Mouse (Mus musculus) heart, postnatal 10 days (tissue): ENCODE results near the gene Olfr1214. TPM values are rescaled to one million over a fixed set of nuclear protein-coding genes. Genes with fewer than 3 reads are reported as not detected.
"Not testable (repeated sequence)": the region's sequence is repeated elsewhere in the genome, so short reads cannot be mapped to it uniquely, and the experiment has no call there.

ENCODE experiments used
- DNase-seq, 2 experiments: peaks; one replicate each; pipeline ENCODE4 v3.0.0; 2021
- intact Hi-C: fragments of 180-260 bp; cut with DNase I; formaldehyde crosslinking; loops from one replicate; pipeline ENCODE4 v1.15.1; 2025
- total RNA-seq, 2 experiments: library from RNA; stranded (reverse); gene quantifications; 2 replicates each; pipeline ENCODE4 v1.2.3; 2021

Olfr1214 gene
- total RNA-seq, result not detected

GRCm38 (mm10) chr2:88992553-88992952 lies at the start of gene Olfr1214:
Olfr1214 (minus strand) TSS chr2:88992653.
- no peak for DNase-seq
- intact Hi-C loops, result no loop called here

GRCm38 (mm10) chr2:89031965-89032364 lies 39.5 kb upstream of the Olfr1214 start, which contains the start of gene Olfr1217:
Olfr1217 (minus strand) TSS chr2:89032065.
- intact Hi-C loops, result no loop called here
- DNase-seq, result no peak

GRCm38 (mm10) chr2:89021436-89021835 lies 29.0 kb upstream of the Olfr1214 start:
- DNase-seq, intact Hi-C loops: not testable (repeated sequence)

GRCm38 (mm10) chr2:89018240-89018639 lies 25.8 kb upstream of the Olfr1214 start, which contains the start of gene Olfr1216:
Olfr1216 (minus strand) TSS chr2:89018340.
- intact Hi-C loops, result no loop called here
- DNase-seq, result no peak

- no peak for DNase-seq
- intact Hi-C loops, result no loop called here
Measured at GRCm38 (mm10) chr2:89006873-89007272, 14.4 kb upstream of the Olfr1214 start, which contains the start of gene Olfr1215. Olfr1215 (minus strand) TSS chr2:89006973.

- intact Hi-C loops, result no loop called here
- no peak for DNase-seq
Measured at GRCm38 (mm10) chr2:88980181-88980580, 12.3 kb downstream of the Olfr1214 start, which contains the start of gene Gm13762. Gm13762 (minus strand) TSS chr2:88980281.

GRCm38 (mm10) chr2:88953669-88954068 lies 38.8 kb downstream of the Olfr1214 start, which contains the start of gene Olfr1212:
Olfr1212 (plus strand) TSS chr2:88953969.
- intact Hi-C loops, result no loop called here
- DNase-seq, result no peak

- intact Hi-C loops, result no loop called here
- no peak for DNase-seq
Measured at GRCm38 (mm10) chr2:88938011-88938410, 54.4 kb downstream of the Olfr1214 start, which contains the start of gene Olfr1211. Olfr1211 (minus strand) TSS chr2:88938111.

Other genes with a start within 250 kb of the Olfr1214 start
- not detected for gene Olfr1198, start 241.3 kb downstream of the Olfr1214 start, total RNA-seq
- not detected for gene Olfr1199, start 232.2 kb downstream of the Olfr1214 start, total RNA-seq
- gene Olfr1200, start 222.2 kb downstream of the Olfr1214 start, total RNA-seq, result not detected
- not detected for gene Olfr1201, start 199.6 kb downstream of the Olfr1214 start, total RNA-seq
- not detected for gene Olfr1202, start 178.2 kb downstream of the Olfr1214 start, total RNA-seq
- not detected for gene Olfr1205, start 162.9 kb downstream of the Olfr1214 start, total RNA-seq
- gene Olfr1204, start 143.4 kb downstream of the Olfr1214 start, total RNA-seq, result not detected
- gene Olfr1206, start 129.4 kb downstream of the Olfr1214 start, total RNA-seq, result not detected
- not detected for gene Olfr1208, start 90.3 kb downstream of the Olfr1214 start, total RNA-seq
- not detected for gene Olfr1209, start 77.5 kb downstream of the Olfr1214 start, total RNA-seq
- not detected for gene Olfr1211, start 54.5 kb downstream of the Olfr1214 start, total RNA-seq
- not detected for gene Olfr1212, start 38.7 kb downstream of the Olfr1214 start, total RNA-seq
- not detected for gene Gm13762, start 12.4 kb downstream of the Olfr1214 start, total RNA-seq
- gene Olfr1215, start 14.3 kb upstream of the Olfr1214 start, total RNA-seq, result not detected
- gene Olfr1216, start 25.7 kb upstream of the Olfr1214 start, total RNA-seq, result not detected
- not detected for gene Olfr1217, start 39.4 kb upstream of the Olfr1214 start, total RNA-seq
- gene Olfr1218, start 68.5 kb upstream of the Olfr1214 start, total RNA-seq, result not detected
- gene Olfr1219, start 90.9 kb upstream of the Olfr1214 start, total RNA-seq, result not detected
- not detected for gene Olfr1220, start 114.2 kb upstream of the Olfr1214 start, total RNA-seq
- not detected for gene Olfr1221, start 124.6 kb upstream of the Olfr1214 start, total RNA-seq
- gene Olfr1222, start 140.4 kb upstream of the Olfr1214 start, total RNA-seq, result not detected
- gene Olfr1223, start 158.9 kb upstream of the Olfr1214 start, total RNA-seq, result not detected
- not detected for gene Olfr1224-ps1, start 171.4 kb upstream of the Olfr1214 start, total RNA-seq
- gene Olfr1225, start 182.0 kb upstream of the Olfr1214 start, total RNA-seq, result not detected
- not detected for gene Olfr1226, start 207.4 kb upstream of the Olfr1214 start, total RNA-seq